Mouse (Mus musculus): ENCODE results near the gene Fbxl17. TPM values are rescaled to one million over a fixed set of nuclear protein-coding genes. Genes with fewer than 3 reads are reported as not detected.

Fbxl17 gene
- polyA plus RNA-seq, 1 experiment = 9.3 TPM

DNA sequence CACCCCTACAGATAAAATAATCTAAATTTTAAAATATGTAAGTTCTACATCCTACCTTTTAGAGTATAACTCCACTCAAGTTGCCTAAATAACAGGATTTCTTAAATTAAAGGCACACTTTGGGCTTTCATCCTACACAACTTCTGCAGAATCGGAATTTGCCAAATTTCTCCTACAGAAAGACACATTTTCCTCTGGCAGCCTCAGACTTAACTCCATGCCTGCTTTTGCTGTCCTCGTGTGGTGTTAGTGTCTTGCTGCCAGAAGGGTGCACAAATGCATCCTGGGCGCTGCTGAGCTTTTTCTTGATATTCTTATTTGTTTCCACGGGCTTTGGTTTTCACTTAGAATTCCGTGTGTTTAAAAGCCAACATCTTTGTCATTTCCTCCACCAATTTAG lies 229.3 kb downstream of the Fbxl17 start:
- Histone ChIP-seq H3K4me2 (ENCODE audit: low read depth) (no peak overlapping the region), H3K36me3 (ENCODE audit: control insufficient read depth, insufficient read depth) (no peaks in the 10 kb centered on the region), H3K4me3 (no peak overlapping the region), H3K27me3 (ENCODE audit: control insufficient read depth, insufficient read depth, insufficient read length) (no peaks in the 10 kb centered on the region), H3K79me2 (ENCODE audit: control insufficient read depth, insufficient read depth) (no peaks in the 10 kb centered on the region), H3ac (ENCODE audit: control insufficient read depth, insufficient read length) (no peak overlapping the region)
- TF ChIP-seq MYOD1 (IDR thresholded peaks at IDR 0.05; ENCODE audit: control insufficient read depth in 1 of 3, insufficient read length in 2 of 3, low read depth in 2 of 3) = no peak
- TF ChIP-seq POLR2A (IDR thresholded peaks at IDR 0.05; ENCODE audit: insufficient read length, low read depth) = no peak
- no peak for TF ChIP-seq MYOG (IDR thresholded peaks at IDR 0.05; ENCODE audit: control insufficient read depth in 1 of 3, insufficient read depth in 1 of 3, insufficient read length in 2 of 3, low read depth in 2 of 3)
- TF ChIP-seq POLR2AphosphoS2 (IDR thresholded peaks at IDR 0.05; ENCODE audit: insufficient read length, low read depth) = no peak
- TF ChIP-seq TCF3 (IDR thresholded peaks at IDR 0.05; ENCODE audit: insufficient read length, low read depth) = no peak
- no peak for TF ChIP-seq SRF (IDR thresholded peaks at IDR 0.05; ENCODE audit: control insufficient read depth, insufficient read length, low read depth)

DNA sequence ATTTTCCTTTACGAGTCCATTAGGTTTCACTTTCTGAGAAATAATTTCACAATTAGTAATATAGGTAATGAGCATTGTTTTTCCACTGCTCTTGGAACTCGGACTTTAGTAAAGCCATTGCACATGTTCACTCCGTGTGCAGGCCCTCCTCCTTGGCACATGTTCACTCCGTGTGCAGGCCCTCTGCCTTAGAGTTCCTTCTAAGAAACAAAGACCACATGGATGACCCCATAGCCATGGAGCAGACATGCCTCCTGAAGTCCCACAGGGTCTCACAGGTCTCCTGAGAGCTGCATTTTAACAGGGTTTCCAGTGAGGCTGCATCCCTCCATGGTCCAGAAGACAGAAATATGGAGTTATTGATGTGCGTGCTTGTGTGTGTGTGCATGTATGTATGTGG lies 237.1 kb downstream of the Fbxl17 start:
- H3ac ChIP-seq (ENCODE audit: control insufficient read depth, insufficient read length) = no peak overlapping the region
- H3K4me2 ChIP-seq (ENCODE audit: low read depth) = no peak overlapping the region
- no peaks in the 10 kb centered on the region for H3K79me2 ChIP-seq (ENCODE audit: control insufficient read depth, insufficient read depth)
- TF ChIP-seq REST (IDR thresholded peaks at IDR 0.05; ENCODE audit: insufficient read depth, insufficient read length) (no peak), TCF3 (IDR thresholded peaks at IDR 0.05; ENCODE audit: insufficient read length, low read depth) (no peak), POLR2A (IDR thresholded peaks at IDR 0.05; ENCODE audit: insufficient read length, low read depth) (no peak), MYOG (IDR thresholded peaks at IDR 0.05; ENCODE audit: control insufficient read depth in 1 of 3, insufficient read depth in 1 of 3, insufficient read length in 2 of 3, low read depth in 2 of 3) (no peak), USF1 (IDR thresholded peaks at IDR 0.05; ENCODE audit: low read depth) (no peak), TCF12 (IDR thresholded peaks at IDR 0.05; ENCODE audit: insufficient read depth, poor library complexity, severe bottlenecking) (no peak), POLR2AphosphoS2 (IDR thresholded peaks at IDR 0.05; ENCODE audit: insufficient read length, low read depth) (no peak), CEBPB (IDR thresholded peaks at IDR 0.05; ENCODE audit: insufficient read depth, poor library complexity, severe bottlenecking) (no peak), MAX (IDR thresholded peaks at IDR 0.05; ENCODE audit: low read depth) (no peak), SRF (IDR thresholded peaks at IDR 0.05; ENCODE audit: control insufficient read depth, insufficient read length, low read depth) (no peak), MYOD1 (IDR thresholded peaks at IDR 0.05; ENCODE audit: control insufficient read depth in 1 of 3, insufficient read length in 2 of 3, low read depth in 2 of 3) (no peak), E2F4 (IDR thresholded peaks at IDR 0.05; ENCODE audit: insufficient read depth) (no peak)
- no peaks in the 10 kb centered on the region for H3K27me3 ChIP-seq (ENCODE audit: control insufficient read depth, insufficient read depth, insufficient read length)
- no peaks in the 10 kb centered on the region for H3K36me3 ChIP-seq (ENCODE audit: control insufficient read depth, insufficient read depth)
- H3K4me3 ChIP-seq = no peak overlapping the region

GRCm38 (mm10) chr17:63261508-63262141 lies 238.2 kb downstream of the Fbxl17 start:
- Histone ChIP-seq H3K36me3 (ENCODE audit: control insufficient read depth, insufficient read depth) (no peaks in the 10 kb centered on the region), H3K27me3 (ENCODE audit: control insufficient read depth, insufficient read depth, insufficient read length) (no peaks in the 10 kb centered on the region), H3ac (ENCODE audit: control insufficient read depth, insufficient read length) (no peak overlapping the region), H3K4me3 (no peak overlapping the region), H3K79me2 (ENCODE audit: control insufficient read depth, insufficient read depth) (no peaks in the 10 kb centered on the region), H3K4me2 (ENCODE audit: low read depth) (no peak overlapping the region)
- TF ChIP-seq CEBPB (IDR thresholded peaks at IDR 0.05; ENCODE audit: insufficient read depth, poor library complexity, severe bottlenecking) (no peak), POLR2AphosphoS2 (IDR thresholded peaks at IDR 0.05; ENCODE audit: insufficient read length, low read depth) (no peak), MYOG (IDR thresholded peaks at IDR 0.05; ENCODE audit: control insufficient read depth in 1 of 3, insufficient read depth in 1 of 3, insufficient read length in 2 of 3, low read depth in 2 of 3) (no peak), REST (IDR thresholded peaks at IDR 0.05; ENCODE audit: insufficient read depth, insufficient read length) (no peak), E2F4 (IDR thresholded peaks at IDR 0.05; ENCODE audit: insufficient read depth) (no peak), MYOD1 (IDR thresholded peaks at IDR 0.05; ENCODE audit: control insufficient read depth in 1 of 3, insufficient read length in 2 of 3, low read depth in 2 of 3) (no peak), TCF3 (IDR thresholded peaks at IDR 0.05; ENCODE audit: insufficient read length, low read depth) (no peak), MAX (IDR thresholded peaks at IDR 0.05; ENCODE audit: low read depth) (no peak), POLR2A (IDR thresholded peaks at IDR 0.05; ENCODE audit: insufficient read length, low read depth) (no peak), USF1 (IDR thresholded peaks at IDR 0.05; ENCODE audit: low read depth) (no peak), SRF (IDR thresholded peaks at IDR 0.05; ENCODE audit: control insufficient read depth, insufficient read length, low read depth) (no peak), TCF12 (IDR thresholded peaks at IDR 0.05; ENCODE audit: insufficient read depth, poor library complexity, severe bottlenecking) (no peak)

- Histone ChIP-seq H3K4me3 (no peak overlapping the region), H3K36me3 (ENCODE audit: control insufficient read depth, insufficient read depth) (no peaks in the 10 kb centered on the region), H3K4me2 (ENCODE audit: low read depth) (no peak overlapping the region), H3K27me3 (ENCODE audit: control insufficient read depth, insufficient read depth, insufficient read length) (no peaks in the 10 kb centered on the region), H3ac (ENCODE audit: control insufficient read depth, insufficient read length) (no peak overlapping the region), H3K79me2 (ENCODE audit: control insufficient read depth, insufficient read depth) (no peaks in the 10 kb centered on the region)
- TF ChIP-seq POLR2A (IDR thresholded peaks at IDR 0.05; ENCODE audit: insufficient read length, low read depth) (no peak), E2F4 (IDR thresholded peaks at IDR 0.05; ENCODE audit: insufficient read depth) (no peak), TCF12 (IDR thresholded peaks at IDR 0.05; ENCODE audit: insufficient read depth, poor library complexity, severe bottlenecking) (no peak), REST (IDR thresholded peaks at IDR 0.05; ENCODE audit: insufficient read depth, insufficient read length) (no peak), MYOD1 (IDR thresholded peaks at IDR 0.05; ENCODE audit: control insufficient read depth in 1 of 3, insufficient read length in 2 of 3, low read depth in 2 of 3) (no peak), MAX (IDR thresholded peaks at IDR 0.05; ENCODE audit: low read depth) (no peak), TCF3 (IDR thresholded peaks at IDR 0.05; ENCODE audit: insufficient read length, low read depth) (no peak), POLR2AphosphoS2 (IDR thresholded peaks at IDR 0.05; ENCODE audit: insufficient read length, low read depth) (no peak), USF1 (IDR thresholded peaks at IDR 0.05; ENCODE audit: low read depth) (no peak), SRF (IDR thresholded peaks at IDR 0.05; ENCODE audit: control insufficient read depth, insufficient read length, low read depth) (no peak), CEBPB (IDR thresholded peaks at IDR 0.05; ENCODE audit: insufficient read depth, poor library complexity, severe bottlenecking) (no peak)
These were observed 240.7 kb downstream of the Fbxl17 start for GRCm38 (mm10) chr17:63259091-63259490.

Data from myocyte (in vitro differentiated cells).